Mouse (Mus musculus) heart, embryonic 11.5 days (tissue): ENCODE data around the gene 5730522E02Rik. TPM values are rescaled to one million over a fixed set of nuclear protein-coding genes. Genes with fewer than 3 reads are reported as not detected.

ENCODE experiments used
- ATAC-seq: fragments of 200-750 bp; cut with Nextera tagmentation; replicated peaks from 2 replicates; pipeline ENCODE4 v1.8.0; 2017; ENCODE audit warnings: moderate library complexity; ENCODE audit not compliant: insufficient number of reproducible peaks, low FRiP score, low TSS enrichment
- H3K27ac ChIP-seq: fragments of 300-500 bp; sonication (generic); 2 replicates; pipeline ENCODE4 v1.5.1; 2014; ENCODE audit warnings: mild to moderate bottlenecking, low read depth, low read length
- H3K27me3 ChIP-seq: fragments of 300-500 bp; sonication (generic); 2 replicates; pipeline ENCODE4 v1.6.1; 2014; ENCODE audit warnings: mild to moderate bottlenecking, low read length, mixed read lengths; ENCODE audit not compliant: control insufficient read depth, insufficient read depth
- H3K36me3 ChIP-seq: fragments of 300-500 bp; sonication (generic); 2 replicates; pipeline ENCODE4 v1.6.1; 2014; ENCODE audit warnings: mild to moderate bottlenecking, low read length, moderate library complexity, mixed read lengths; ENCODE audit not compliant: control insufficient read depth, insufficient read depth
- H3K4me1 ChIP-seq: fragments of 300-500 bp; sonication (generic); 2 replicates; pipeline ENCODE4 v1.6.1; 2014; ENCODE audit warnings: low read length; ENCODE audit not compliant: control insufficient read depth, insufficient read depth
- H3K4me2 ChIP-seq: fragments of 300-500 bp; sonication (generic); 2 replicates; pipeline ENCODE4 v1.6.1; 2014; ENCODE audit warnings: mild to moderate bottlenecking, moderate library complexity
- H3K4me3 ChIP-seq: fragments of 300-500 bp; sonication (generic); 2 replicates; pipeline ENCODE4 v1.5.1; 2014; ENCODE audit warnings: low read depth, low read length
- H3K9ac ChIP-seq: fragments of 300-500 bp; sonication (generic); 2 replicates; pipeline ENCODE4 v1.6.1; 2014; ENCODE audit warnings: mild to moderate bottlenecking, low read depth, low read length, moderate library complexity
- H3K9me3 ChIP-seq: fragments of 300-500 bp; sonication (generic); replicated peaks from 2 replicates; pipeline ENCODE4 v1.6.1; 2016; ENCODE audit warnings: low read length; ENCODE audit not compliant: control insufficient read depth
- WGBS: fragments of 180-500 bp; shearing (Covaris S2); extraction: QIAGEN DNeasy Blood & Tissue Kit; methylation state at CpG from one replicate; pipeline ENCODE4 v1.1.7; 2014; ENCODE audit not compliant: insufficient replicate concordance; 5-methylcytosine and 5-hydroxymethylcytosine counted together
- polyA plus RNA-seq: library from polyadenylated mRNA; unstranded; fragments of >200 nt; fragmentation: Nextera tagmentation; extraction: Ambion mirVana; gene quantifications from 2 replicates; pipeline ENCODE4 v1.2.1, GENCODE M21; 2014

5730522E02Rik gene
- polyA plus RNA-seq, 1 experiment from 2014 or later: 1.3 TPM

- H3K4me2 ChIP-seq: no peak overlapping the region
- no peaks in the 10 kb centered on the region for H3K4me1 ChIP-seq
- H3K9me3 ChIP-seq: no peaks in the 10 kb centered on the region
- no peak for ATAC-seq
- 79% methylated on average over 3 of the region's 3 CpGs for WGBS
- H3K4me3 ChIP-seq: no peak overlapping the region
- H3K27me3 ChIP-seq: no peaks in the 10 kb centered on the region
- H3K9ac ChIP-seq: no peak overlapping the region
- no peak overlapping the region for H3K27ac ChIP-seq
- no peaks in the 10 kb centered on the region for H3K36me3 ChIP-seq
Measured at GRCm38 (mm10) chr11:25770991-25771568, 439.5 kb downstream of the 5730522E02Rik start.

GRCm38 (mm10) chr11:25767584-25768333, 442.8 kb downstream of the 5730522E02Rik start:
- Histone ChIP-seq H3K9me3 (no peaks in the 10 kb centered on the region), H3K27ac (no peak overlapping the region), H3K9ac (no peak overlapping the region), H3K4me3 (no peak overlapping the region), H3K27me3 (no peaks in the 10 kb centered on the region), H3K4me2 (no peak overlapping the region), H3K36me3 (no peaks in the 10 kb centered on the region), H3K4me1 (no peaks in the 10 kb centered on the region)
- WGBS: 49% methylated on average over 5 of the region's 5 CpGs
- no peak for ATAC-seq

GRCm38 (mm10) chr11:25753156-25753899, 457.2 kb downstream of the 5730522E02Rik start:
- H3K36me3 ChIP-seq: no peaks in the 10 kb centered on the region
- H3K27ac ChIP-seq: no peak overlapping the region
- no peak for ATAC-seq
- no peak overlapping the region for H3K9ac ChIP-seq
- H3K4me3 ChIP-seq: no peak overlapping the region
- 77% methylated on average over 7 of the region's 7 CpGs for WGBS
- H3K9me3 ChIP-seq: no peaks in the 10 kb centered on the region
- no peaks in the 10 kb centered on the region for H3K27me3 ChIP-seq
- H3K4me2 ChIP-seq: no peak overlapping the region
- H3K4me1 ChIP-seq: no peaks in the 10 kb centered on the region

- ATAC-seq: no peak
- Histone ChIP-seq H3K4me3 (no peak overlapping the region), H3K27me3 (no peaks in the 10 kb centered on the region), H3K4me2 (no peak overlapping the region), H3K36me3 (no peaks in the 10 kb centered on the region), H3K9me3 (no peaks in the 10 kb centered on the region), H3K27ac (no peak overlapping the region), H3K4me1 (no peaks in the 10 kb centered on the region), H3K9ac (no peak overlapping the region)
- WGBS: 92% methylated on average over 3 of the region's 3 CpGs
Measured at GRCm38 (mm10) chr11:25752418-25752817, 458.1 kb downstream of the 5730522E02Rik start.

GRCm38 (mm10) chr11:25747098-25747862, 463.3 kb downstream of the 5730522E02Rik start:
- ATAC-seq: no peak

GRCm38 (mm10) chr11:25743664-25744063, 466.9 kb downstream of the 5730522E02Rik start:
- Histone ChIP-seq H3K9ac (no peak overlapping the region), H3K4me1 (no peaks in the 10 kb centered on the region), H3K27ac (no peak overlapping the region), H3K4me2 (no peak overlapping the region), H3K27me3 (no peaks in the 10 kb centered on the region), H3K4me3 (no peak overlapping the region), H3K36me3 (no peaks in the 10 kb centered on the region), H3K9me3 (no peaks in the 10 kb centered on the region)
- ATAC-seq: no peak
- 70% methylated on average over 3 of the region's 3 CpGs for WGBS

More at GRCm38 (mm10) chr11:25747098-25747862, 463.3 kb downstream of the 5730522E02Rik start:
- no peak overlapping the region for H3K9ac ChIP-seq
- H3K4me3 ChIP-seq: no peak overlapping the region
- H3K9me3 ChIP-seq: no peaks in the 10 kb centered on the region
- 49% methylated on average over 6 of the region's 6 CpGs for WGBS
- H3K27ac ChIP-seq: no peak overlapping the region
- no peak overlapping the region for H3K4me2 ChIP-seq
- no peaks in the 10 kb centered on the region for H3K36me3 ChIP-seq
- H3K27me3 ChIP-seq: no peaks in the 10 kb centered on the region
- H3K4me1 ChIP-seq: no peaks in the 10 kb centered on the region

- ATAC-seq: no peak
- 80% methylated on average over 5 of the region's 5 CpGs for WGBS
- no peaks in the 10 kb centered on the region for H3K4me1 ChIP-seq
- H3K4me3 ChIP-seq: no peak overlapping the region
- H3K9me3 ChIP-seq: no peaks in the 10 kb centered on the region
- H3K27me3 ChIP-seq: no peaks in the 10 kb centered on the region
- no peak overlapping the region for H3K9ac ChIP-seq
- H3K27ac ChIP-seq: no peak overlapping the region
- no peak overlapping the region for H3K4me2 ChIP-seq
- no peaks in the 10 kb centered on the region for H3K36me3 ChIP-seq
Measured at GRCm38 (mm10) chr11:25737255-25737654, 473.3 kb downstream of the 5730522E02Rik start.

GRCm38 (mm10) chr11:25729476-25729875, 481.1 kb downstream of the 5730522E02Rik start:
- H3K27me3 ChIP-seq: no peaks in the 10 kb centered on the region
- H3K36me3 ChIP-seq: no peaks in the 10 kb centered on the region
- 29% methylated on average over 1 of the region's 1 CpGs for WGBS
- H3K4me1 ChIP-seq: no peaks in the 10 kb centered on the region
- no peak for ATAC-seq
- H3K27ac ChIP-seq: no peak overlapping the region
- no peak overlapping the region for H3K9ac ChIP-seq
- no peak overlapping the region for H3K4me2 ChIP-seq
- H3K4me3 ChIP-seq: no peak overlapping the region
- H3K9me3 ChIP-seq: no peaks in the 10 kb centered on the region
